Mouse (Mus musculus) hindbrain, embryonic 15.5 days (tissue): ENCODE data around the gene Pcnp. TPM values are rescaled to one million over a fixed set of nuclear protein-coding genes. Genes with fewer than 3 reads are reported as not detected.

Experiments
- microRNA-seq: library from miRNA; unstranded; fragments of <30 nt; microRNA quantifications from one replicate; pipeline ENCODE4, GENCODE M21; 2016
- polyA plus RNA-seq: library from polyadenylated mRNA; unstranded; fragments of >200 nt; fragmentation: Nextera tagmentation; extraction: Ambion mirVana; gene quantifications from 2 replicates; pipeline ENCODE4 v1.2.1, GENCODE M21; 2015

The Pcnp gene
- polyA plus RNA-seq, 1 experiment from 2014 or later: 193 TPM

Small RNA genes within 50 kb of the gene (microRNA-seq; reads per million reads assigned to microRNA genes)
- not detected for gene Gm24047

Other genes starting within 250 kb of the Pcnp start
- gene Nfkbiz, start 190.8 kb downstream of the Pcnp start, polyA plus RNA-seq: 1.7 and 1.8 TPM in 2 replicates
- 1.3 and 1.4 TPM in 2 replicates for gene Nxpe3, start 134.5 kb downstream of the Pcnp start, polyA plus RNA-seq
- 11.7 and 12.2 TPM in 2 replicates for gene Cep97, start 94.9 kb downstream of the Pcnp start, polyA plus RNA-seq
- 454 and 488 TPM in 2 replicates for gene Rpl24, start 63.5 kb downstream of the Pcnp start, polyA plus RNA-seq
- gene Zbtb11, start 55.9 kb downstream of the Pcnp start, polyA plus RNA-seq: 22.1 and 23.3 TPM in 2 replicates
- 17.7 and 18.0 TPM in 2 replicates for gene Trmt10c, start 8.1 kb upstream of the Pcnp start, polyA plus RNA-seq
- gene Senp7, start 18.6 kb upstream of the Pcnp start, polyA plus RNA-seq: 45.5 and 50.4 TPM in 2 replicates
- gene Impg2, start 174.6 kb upstream of the Pcnp start, polyA plus RNA-seq: 0.10 and 0.26 TPM in 2 replicates